Mouse (Mus musculus) left cerebral cortex, postnatal 14 days (tissue): ENCODE measurements around the gene Trim16. TPM values are rescaled to one million over a fixed set of nuclear protein-coding genes. Genes with fewer than 3 reads are reported as not detected.

Experiments
- DNase-seq, 2 experiments: peaks; one replicate each; pipeline ENCODE4 v3.0.0; 2021 to 2022; ENCODE audit warnings: low spot score in 2 of 2, mixed read lengths in 1 of 2
- intact Hi-C: fragments of 180-260 bp; cut with DNase I; formaldehyde crosslinking; loops from one replicate; pipeline ENCODE4 v1.15.1; 2025
- total RNA-seq, 2 experiments: library from RNA; stranded (reverse); gene quantifications; 2 replicates each; pipeline ENCODE4 v1.2.3; 2021

Trim16 gene
- total RNA-seq, 2 experiments from 2014 or later, result 3.5 to 4.6 TPM

GRCm38 (mm10) chr11:62826106-62826733 is 6.2 kb downstream of the Trim16 start:
- DNase-seq, result no peak
- intact Hi-C loops, result no loop called here

- no peak for DNase-seq
- intact Hi-C loops, result no loop called here
Measured at GRCm38 (mm10) chr11:62827135-62827534, 7.1 kb downstream of the Trim16 start.

GRCm38 (mm10) chr11:62827911-62828310 is 7.9 kb downstream of the Trim16 start:
- no peak for DNase-seq
- intact Hi-C loops, result no loop called here

GRCm38 (mm10) chr11:62830387-62830786 is 10.4 kb downstream of the Trim16 start:
- intact Hi-C loops, result no loop called here
- no peak for DNase-seq

- intact Hi-C loops, result no loop called here
- DNase-seq, result no peak
Measured at GRCm38 (mm10) chr11:62831906-62832305, 11.9 kb downstream of the Trim16 start.

GRCm38 (mm10) chr11:62844562-62844961 is 24.5 kb downstream of the Trim16 start:
- no peak for DNase-seq
- intact Hi-C loops, result no loop called here

- intact Hi-C loops, result no loop called here
- DNase-seq, result no peak
Measured at GRCm38 (mm10) chr11:62845730-62846129, 25.7 kb downstream of the Trim16 start.

- peak; percentile 25 to 50 for DNase-seq
- intact Hi-C loops, result no loop called here
Measured at GRCm38 (mm10) chr11:62846961-62847654, 27.1 kb downstream of the Trim16 start, which contains the start of gene Fbxw10. Gene Fbxw10, plus strand, starts transcription at chr11:62847069.

GRCm38 (mm10) chr11:62847655-62848191 is 27.7 kb downstream of the Trim16 start:
- intact Hi-C loops, result no loop called here
- peak in 1 of 2 experiments; percentile 10 for DNase-seq

- intact Hi-C loops, result no loop called here
- no peak for DNase-seq
Measured at GRCm38 (mm10) chr11:62848301-62848700, 28.3 kb downstream of the Trim16 start.

GRCm38 (mm10) chr11:62851199-62851598 is 31.2 kb downstream of the Trim16 start:
- peak in 1 of 2 experiments; percentile 22 for DNase-seq
- intact Hi-C loops, result loop anchor here (1.0 kb wide), 1 partner anchor 93 kb away; no protein-coding TSS in a partner anchor

- intact Hi-C loops, result no loop called here
- DNase-seq, result no peak
Measured at GRCm38 (mm10) chr11:62853334-62853733, 33.3 kb downstream of the Trim16 start.

GRCm38 (mm10) chr11:62865562-62865961 is 45.5 kb downstream of the Trim16 start:
- intact Hi-C loops, result no loop called here
- no peak for DNase-seq

GRCm38 (mm10) chr11:62866685-62867084 is 46.7 kb downstream of the Trim16 start:
- intact Hi-C loops, result no loop called here
- no peak for DNase-seq

GRCm38 (mm10) chr11:62869201-62869600 is 49.2 kb downstream of the Trim16 start:
- DNase-seq, result peak in 1 of 2 experiments; percentile 23
- intact Hi-C loops, result no loop called here

- DNase-seq, result no peak
- intact Hi-C loops, result no loop called here
Measured at GRCm38 (mm10) chr11:62869715-62870371, 49.8 kb downstream of the Trim16 start.

GRCm38 (mm10) chr11:62873479-62873878 is 53.4 kb downstream of the Trim16 start:
- intact Hi-C loops, result no loop called here
- DNase-seq, result no peak

- intact Hi-C loops, result no loop called here
- DNase-seq, result no peak
Measured at GRCm38 (mm10) chr11:62875696-62876095, 55.7 kb downstream of the Trim16 start.

GRCm38 (mm10) chr11:62876445-62876844 is 56.4 kb downstream of the Trim16 start:
- DNase-seq, result no peak
- intact Hi-C loops, result no loop called here

GRCm38 (mm10) chr11:62877391-62877790 is 57.4 kb downstream of the Trim16 start:
- intact Hi-C loops, result no loop called here
- no peak for DNase-seq
